Mouse (Mus musculus) kidney, embryonic 16.5 days (tissue): Measurements from ENCODE around the gene Metap1d. TPM values are rescaled to one million over a fixed set of nuclear protein-coding genes. Genes with fewer than 3 reads are reported as not detected.

ENCODE experiments used
- ATAC-seq: fragments of 200-750 bp; cut with Nextera tagmentation; 2 replicates; pipeline ENCODE4 v1.8.0; 2017; ENCODE audit warnings: moderate TSS enrichment; ENCODE audit not compliant: low FRiP score, low TSS enrichment
- H3K27ac ChIP-seq: fragments of 300-500 bp; sonication (generic); 2 replicates; pipeline ENCODE4 v1.5.1; 2014; ENCODE audit warnings: low read length
- H3K27me3 ChIP-seq: fragments of 300-500 bp; sonication (generic); 2 replicates; pipeline ENCODE4 v1.6.1; 2014; ENCODE audit warnings: low read length, control low read depth, mixed read lengths; ENCODE audit not compliant: insufficient read depth
- H3K36me3 ChIP-seq: fragments of 300-500 bp; sonication (generic); 2 replicates; pipeline ENCODE4 v1.6.1; 2014; ENCODE audit warnings: low read length, control low read depth, mixed read lengths; ENCODE audit not compliant: insufficient read depth
- H3K4me1 ChIP-seq: fragments of 300-500 bp; sonication (generic); 2 replicates; pipeline ENCODE4 v1.6.1; 2014; ENCODE audit warnings: low read length, control low read depth, mixed read lengths; ENCODE audit not compliant: insufficient read depth
- H3K4me2 ChIP-seq: fragments of 300-500 bp; sonication (generic); replicated peaks from 2 replicates; pipeline ENCODE4 v1.6.1; 2014; ENCODE audit warnings: low read depth, low read length
- H3K4me3 ChIP-seq: fragments of 300-500 bp; sonication (generic); 2 replicates; pipeline ENCODE4 v1.5.1; 2014; ENCODE audit warnings: mild to moderate bottlenecking, low read length
- H3K9ac ChIP-seq: fragments of 300-500 bp; sonication (generic); replicated peaks from 2 replicates; pipeline ENCODE4 v1.6.1; 2014; ENCODE audit warnings: low read length
- H3K9me3 ChIP-seq: fragments of 300-500 bp; sonication (generic); 2 replicates; pipeline ENCODE4 v1.6.1; 2016; ENCODE audit warnings: low read length, control low read depth
- WGBS: fragments of 180-500 bp; shearing (Covaris S2); extraction: QIAGEN DNeasy Blood & Tissue Kit; methylation state at CpG from one replicate; pipeline ENCODE4 v1.1.7; 2014; 5-methylcytosine and 5-hydroxymethylcytosine counted together
- polyA plus RNA-seq: library from polyadenylated mRNA; unstranded; fragments of >200 nt; fragmentation: Nextera tagmentation; extraction: Ambion mirVana; gene quantifications from 2 replicates; pipeline ENCODE4 v1.2.1, GENCODE M21; 2015

The Metap1d gene
- polyA plus RNA-seq, 1 experiment from 2014 or later: 46.9 TPM

GRCm38 (mm10) chr2:71449604-71450003 is 3.5 kb upstream of the Metap1d start:
- WGBS: 13% methylated on average over 2 of the region's 2 CpGs
- ATAC-seq: no peak
- Histone ChIP-seq H3K4me1 (no peaks in the 10 kb centered on the region), H3K4me3 (no peak overlapping the region), H3K27me3 (peaks cover 10% of the 10 kb centered on the region), H3K36me3 (no peaks in the 10 kb centered on the region), H3K4me2 (no peak overlapping the region), H3K27ac (no peak overlapping the region), H3K9me3 (no peaks in the 10 kb centered on the region), H3K9ac (no peak overlapping the region)

GRCm38 (mm10) chr2:71451761-71452160 is 1.3 kb upstream of the Metap1d start:
- Histone ChIP-seq H3K36me3 (no peaks in the 10 kb centered on the region), H3K27me3 (peaks cover 3% of the 10 kb centered on the region; the same call in 1 of the 2 replicates), H3K27ac (no peak overlapping the region), H3K4me3 (no peak overlapping the region), H3K4me1 (no peaks in the 10 kb centered on the region), H3K9me3 (no peaks in the 10 kb centered on the region), H3K4me2 (no peak overlapping the region), H3K9ac (no peak overlapping the region)
- 79% methylated on average over 5 of the region's 5 CpGs for WGBS
- no peak for ATAC-seq

- WGBS: 35% methylated on average over 4 of the region's 4 CpGs
- H3K4me3 ChIP-seq: peak overlapping the region; percentile 84
- no peak overlapping the region for H3K27ac ChIP-seq
- no peaks in the 10 kb centered on the region for H3K9me3 ChIP-seq
- no peaks in the 10 kb centered on the region for H3K4me1 ChIP-seq
- H3K4me2 ChIP-seq: peak overlapping the region; percentile 75
- H3K36me3 ChIP-seq: no peaks in the 10 kb centered on the region
- H3K9ac ChIP-seq: peak overlapping the region; percentile 72
- no peak for ATAC-seq
- no peaks in the 10 kb centered on the region for H3K27me3 ChIP-seq
Measured at GRCm38 (mm10) chr2:71453917-71454260, 813 bp downstream of the Metap1d start.

GRCm38 (mm10) chr2:71458624-71459023 is 5.5 kb downstream of the Metap1d start:
- no peak overlapping the region for H3K4me2 ChIP-seq
- no peak for ATAC-seq
- no peaks in the 10 kb centered on the region for H3K36me3 ChIP-seq
- no peaks in the 10 kb centered on the region for H3K9me3 ChIP-seq
- H3K4me3 ChIP-seq: no peak overlapping the region
- 78% methylated on average over 13 of the region's 13 CpGs for WGBS
- H3K4me1 ChIP-seq: no peaks in the 10 kb centered on the region
- H3K9ac ChIP-seq: no peak overlapping the region
- no peaks in the 10 kb centered on the region for H3K27me3 ChIP-seq
- no peak overlapping the region for H3K27ac ChIP-seq

- H3K4me1 ChIP-seq: no peaks in the 10 kb centered on the region
- 83% methylated on average over 1 of the region's 1 CpGs for WGBS
- ATAC-seq: no peak
- no peaks in the 10 kb centered on the region for H3K9me3 ChIP-seq
- H3K9ac ChIP-seq: no peak overlapping the region
- no peak overlapping the region for H3K4me2 ChIP-seq
- no peak overlapping the region for H3K4me3 ChIP-seq
- H3K27me3 ChIP-seq: no peaks in the 10 kb centered on the region
- no peaks in the 10 kb centered on the region for H3K36me3 ChIP-seq
- H3K27ac ChIP-seq: no peak overlapping the region
Measured at GRCm38 (mm10) chr2:71459659-71460058, 6.6 kb downstream of the Metap1d start.

- Histone ChIP-seq H3K9ac (no peak overlapping the region), H3K36me3 (no peaks in the 10 kb centered on the region), H3K27ac (no peak overlapping the region), H3K4me3 (no peak overlapping the region), H3K4me1 (no peaks in the 10 kb centered on the region), H3K9me3 (no peaks in the 10 kb centered on the region), H3K27me3 (no peaks in the 10 kb centered on the region), H3K4me2 (no peak overlapping the region)
- 71% methylated on average over 6 of the region's 6 CpGs for WGBS
- no peak for ATAC-seq
Measured at GRCm38 (mm10) chr2:71461139-71461538, 8.1 kb downstream of the Metap1d start.

GRCm38 (mm10) chr2:71461589-71461988 is 8.5 kb downstream of the Metap1d start:
- Histone ChIP-seq H3K4me1 (peaks cover 4% of the 10 kb centered on the region; the same call in 1 of the 2 replicates), H3K4me2 (no peak overlapping the region), H3K27ac (no peak overlapping the region), H3K27me3 (no peaks in the 10 kb centered on the region), H3K9me3 (no peaks in the 10 kb centered on the region), H3K9ac (no peak overlapping the region), H3K36me3 (no peaks in the 10 kb centered on the region), H3K4me3 (no peak overlapping the region)
- ATAC-seq: no peak
- 70% methylated on average over 7 of the region's 7 CpGs for WGBS

- 83% methylated on average over 4 of the region's 4 CpGs for WGBS
- Histone ChIP-seq H3K4me3 (no peak overlapping the region), H3K4me2 (no peak overlapping the region), H3K27ac (no peak overlapping the region), H3K27me3 (no peaks in the 10 kb centered on the region), H3K4me1 (peaks cover 8% of the 10 kb centered on the region), H3K9ac (no peak overlapping the region), H3K36me3 (no peaks in the 10 kb centered on the region), H3K9me3 (no peaks in the 10 kb centered on the region)
- no peak for ATAC-seq
Measured at GRCm38 (mm10) chr2:71462066-71462465, 9.0 kb downstream of the Metap1d start.

- WGBS: 80% methylated on average over 3 of the region's 3 CpGs
- no peaks in the 10 kb centered on the region for H3K27me3 ChIP-seq
- no peaks in the 10 kb centered on the region for H3K36me3 ChIP-seq
- H3K4me3 ChIP-seq: no peak overlapping the region
- no peak overlapping the region for H3K27ac ChIP-seq
- no peak overlapping the region for H3K4me2 ChIP-seq
- no peaks in the 10 kb centered on the region for H3K9me3 ChIP-seq
- peaks cover 13% of the 10 kb centered on the region for H3K4me1 ChIP-seq
- ATAC-seq: no peak
- no peak overlapping the region for H3K9ac ChIP-seq
Measured at GRCm38 (mm10) chr2:71462553-71462952, 9.5 kb downstream of the Metap1d start.

GRCm38 (mm10) chr2:71466103-71466502 is 13.0 kb downstream of the Metap1d start:
- no peaks in the 10 kb centered on the region for H3K27me3 ChIP-seq

More at GRCm38 (mm10) chr2:71466103-71466502, 13.0 kb downstream of the Metap1d start:
- Histone ChIP-seq H3K4me2 (no peak overlapping the region), H3K4me1 (peaks cover 14% of the 10 kb centered on the region), H3K9me3 (no peaks in the 10 kb centered on the region), H3K9ac (no peak overlapping the region), H3K36me3 (no peaks in the 10 kb centered on the region), H3K4me3 (no peak overlapping the region), H3K27ac (no peak overlapping the region)
- peak; percentile 46; the same call in 1 of the 2 replicates for ATAC-seq
- WGBS: 23% methylated on average over 5 of the region's 6 CpGs
